Mouse (Mus musculus) MEL (cell line): ENCODE measurements at regions not wholly inside any gene's neighbourhood (a gene's known extent, or its start where the extent isn't known, plus 50 kb on each side); places are given as distances from the start of the nearest gene placed in this dataset.
A peak's percentile ranks its signal among the peaks of the same experiment; 100 is the strongest.

Experiments used
- DNase-seq: peaks from one replicate; pipeline ENCODE4 v3.0.0; 2011; ENCODE audit warnings: low read depth, low spot score
- H3K27ac ChIP-seq: 2 replicates; pipeline ENCODE4 v1.5.1; 2012; ENCODE audit warnings: low read depth, mild to moderate bottlenecking, control low read depth, low read length, moderate library complexity; ENCODE audit not compliant: control insufficient read depth
- H3K27me3 ChIP-seq, 2 experiments: fragments of 150-350 bp in 1 of 2; sonication (generic) in 1 of 2; 2 replicates each; pipeline ENCODE4 v1.6.1; 2012; ENCODE audit warnings: low read length in 2 of 2, mild to moderate bottlenecking in 2 of 2, improper control_type of control experiment in 1 of 2, moderate library complexity in 1 of 2; ENCODE audit not compliant: insufficient read depth in 2 of 2, control insufficient read depth in 1 of 2
- H3K36me3 ChIP-seq, 2 experiments: 2 replicates each; pipeline ENCODE4 v1.6.1; 2012 to 2014; ENCODE audit warnings: low read length in 2 of 2, improper control_type of control experiment in 1 of 2, inconsistent platforms in 1 of 2, mild to moderate bottlenecking in 1 of 2; ENCODE audit not compliant: insufficient read depth in 2 of 2, control insufficient read depth in 1 of 2
- H3K4me1 ChIP-seq, 2 experiments: fragments of 150-350 bp in 1 of 2; sonication (generic) in 1 of 2; 2 replicates each; pipeline ENCODE4 v1.6.1; 2012; ENCODE audit warnings: low read length in 2 of 2, improper control_type of control experiment in 1 of 2, mild to moderate bottlenecking in 1 of 2; ENCODE audit not compliant: insufficient read depth in 2 of 2, control insufficient read depth in 1 of 2
- H3K4me3 ChIP-seq, 2 experiments: fragments of 150-350 bp in 1 of 2; sonication (generic) in 1 of 2; 2 replicates each; pipeline ENCODE4 v1.5.1; 2012; ENCODE audit warnings: low read depth in 2 of 2, low read length in 2 of 2, mild to moderate bottlenecking in 2 of 2, moderate library complexity in 2 of 2, control low read depth in 1 of 2, improper control_type of control experiment in 1 of 2; ENCODE audit not compliant: control insufficient read depth in 1 of 2, insufficient read depth in 1 of 2
- H3K79me2 ChIP-seq: 2 replicates; pipeline ENCODE4 v1.6.1; 2012; ENCODE audit warnings: mild to moderate bottlenecking, low read length, moderate library complexity; ENCODE audit not compliant: control insufficient read depth, poor library complexity, insufficient read depth
- H3K9ac ChIP-seq: 2 replicates; pipeline ENCODE4 v1.6.1; 2012; ENCODE audit warnings: low read depth, mild to moderate bottlenecking, control low read depth, low read length, moderate library complexity; ENCODE audit not compliant: control insufficient read depth, poor library complexity, severe bottlenecking
- H3K9me3 ChIP-seq: fragments of 150-350 bp; sonication (generic); replicated peaks from 2 replicates; pipeline ENCODE4 v1.6.1; 2012; ENCODE audit warnings: mild to moderate bottlenecking, low read length, improper control_type of control experiment, moderate library complexity; ENCODE audit not compliant: insufficient read depth
- BHLHE40 ChIP-seq: IDR thresholded peaks from 2 replicates; pipeline ENCODE4 v1.6.1; 2012; ENCODE audit warnings: low read depth, mild to moderate bottlenecking, inconsistent platforms, low read length, improper control_type of control experiment, borderline replicate concordance
- CHD2 ChIP-seq: IDR thresholded peaks from 2 replicates; pipeline ENCODE4 v1.6.1; 2011; ENCODE audit warnings: low read length, improper control_type of control experiment
- CTCF ChIP-seq, 3 experiments: IDR thresholded peaks in 2 of 3; conservative IDR thresholded peaks in 1 of 3; 2 replicates each; pipeline ENCODE4 v1.5.1; 2011 to 2012; ENCODE audit warnings: low read length in 3 of 3, low read depth in 2 of 3, mild to moderate bottlenecking in 2 of 3, improper control_type of control experiment in 1 of 3, inconsistent platforms in 1 of 3, mixed read lengths in 1 of 3, moderate library complexity in 1 of 3; ENCODE audit not compliant: control insufficient read depth in 1 of 3, insufficient read depth in 1 of 3, poor library complexity in 1 of 3, severe bottlenecking in 1 of 3
- E2F4 ChIP-seq: IDR thresholded peaks from 2 replicates; pipeline ENCODE4 v1.6.1; 2011; ENCODE audit warnings: low read depth, low read length, improper control_type of control experiment, borderline replicate concordance
- ELF1 ChIP-seq: IDR thresholded peaks from 2 replicates; pipeline ENCODE4 v1.6.1; 2014; ENCODE audit warnings: low read depth, mild to moderate bottlenecking, inconsistent platforms, low read length, improper control_type of control experiment, moderate library complexity
- EP300 ChIP-seq, 2 experiments: IDR thresholded peaks; 2 replicates each; pipeline ENCODE4 v1.6.1; 2011; ENCODE audit warnings: improper control_type of control experiment in 2 of 2, low read length in 2 of 2, low read depth in 1 of 2, mild to moderate bottlenecking in 1 of 2
- HCFC1 ChIP-seq: IDR thresholded peaks from 2 replicates; pipeline ENCODE4 v1.6.1; 2012; ENCODE audit warnings: low read depth, mild to moderate bottlenecking, inconsistent platforms, low read length, improper control_type of control experiment, moderate library complexity
- KAT2A ChIP-seq: conservative IDR thresholded peaks from 2 replicates; pipeline ENCODE4 v1.6.1; 2012; ENCODE audit warnings: low read depth, low read length, improper control_type of control experiment, inconsistent platforms
- MAX ChIP-seq: IDR thresholded peaks from 2 replicates; pipeline ENCODE4 v1.6.1; 2011; ENCODE audit warnings: low read length, improper control_type of control experiment
- MXI1 ChIP-seq: IDR thresholded peaks from 2 replicates; pipeline ENCODE4 v1.6.1; 2011; ENCODE audit warnings: mild to moderate bottlenecking, low read depth, low read length, improper control_type of control experiment
- MYC ChIP-seq: IDR thresholded peaks from 2 replicates; pipeline ENCODE4 v1.6.1; 2011; ENCODE audit warnings: low read depth, mild to moderate bottlenecking, low read length, improper control_type of control experiment, moderate library complexity
- RAD21 ChIP-seq: IDR thresholded peaks from 2 replicates; pipeline ENCODE4 v1.6.1; 2011; ENCODE audit warnings: mild to moderate bottlenecking, low read depth, low read length, improper control_type of control experiment
- RCOR1 ChIP-seq: IDR thresholded peaks from 2 replicates; pipeline ENCODE4 v1.6.1; 2012; ENCODE audit warnings: low read depth, mild to moderate bottlenecking, inconsistent platforms, low read length, improper control_type of control experiment
- SIN3A ChIP-seq: IDR thresholded peaks from 2 replicates; pipeline ENCODE4 v1.6.1; 2012; ENCODE audit warnings: low read length, improper control_type of control experiment, inconsistent platforms
- SMC3 ChIP-seq: IDR thresholded peaks from 2 replicates; pipeline ENCODE4 v1.6.1; 2011; ENCODE audit warnings: low read depth, low read length, improper control_type of control experiment
- TAL1 ChIP-seq: IDR thresholded peaks from 2 replicates; pipeline ENCODE4 v1.6.1; 2012; ENCODE audit warnings: mild to moderate bottlenecking, inconsistent platforms, low read length, moderate library complexity, mixed read lengths
- TBP ChIP-seq: IDR thresholded peaks from 2 replicates; pipeline ENCODE4 v1.8.0; 2011; ENCODE audit warnings: low read depth, low read length, improper control_type of control experiment
- UBTF ChIP-seq: IDR thresholded peaks from 2 replicates; pipeline ENCODE4 v1.6.1; 2012; ENCODE audit warnings: low read depth, mild to moderate bottlenecking, inconsistent platforms, low read length, improper control_type of control experiment, moderate library complexity, borderline replicate concordance; ENCODE audit not compliant: insufficient read depth
- USF2 ChIP-seq, 2 experiments: IDR thresholded peaks; 2 replicates each; pipeline ENCODE4 v1.6.1; 2011 to 2012; ENCODE audit warnings: improper control_type of control experiment in 2 of 2, low read length in 2 of 2, borderline replicate concordance in 1 of 2, inconsistent platforms in 1 of 2, low read depth in 1 of 2, mild to moderate bottlenecking in 1 of 2; ENCODE audit not compliant: insufficient read depth in 1 of 2
- ZKSCAN1 ChIP-seq: IDR thresholded peaks from 2 replicates; pipeline ENCODE4 v1.6.1; 2012; ENCODE audit warnings: low read depth, mild to moderate bottlenecking, inconsistent platforms, low read length, improper control_type of control experiment, moderate library complexity

GRCm38 (mm10) chr10:21456359-21456758 lies 79.3 kb downstream of the Aldh8a1 start:
- Histone ChIP-seq H3K9ac (no peak overlapping the region), H3K4me3 (no peak overlapping the region), H3K9me3 (no peaks in the 10 kb centered on the region), H3K27ac (no peak overlapping the region), H3K36me3 (no peaks in the 10 kb centered on the region), H3K79me2 (no peaks in the 10 kb centered on the region), H3K4me1 (no peaks in the 10 kb centered on the region), H3K27me3 (no peaks in the 10 kb centered on the region)
- TF ChIP-seq SIN3A (no peak), CTCF (IDR thresholded peaks at IDR 0.05 in 2 of 3, conservative IDR thresholded peaks at IDR 0.05 in 1 of 3; ENCODE audit: control insufficient read depth in 1 of 3, insufficient read depth in 1 of 3, low read depth in 2 of 3, low read length in 3 of 3, poor library complexity in 1 of 3, severe bottlenecking in 1 of 3) (no peak), EP300 (IDR thresholded peaks at IDR 0.05; ENCODE audit: low read depth in 1 of 2, low read length in 2 of 2) (no peak), KAT2A (no peak), TAL1 (no peak), MXI1 (no peak), HCFC1 (no peak), BHLHE40 (no peak), E2F4 (no peak), ELF1 (no peak), CHD2 (no peak), MAX (no peak), RCOR1 (no peak)
- no peak for DNase-seq

DNA sequence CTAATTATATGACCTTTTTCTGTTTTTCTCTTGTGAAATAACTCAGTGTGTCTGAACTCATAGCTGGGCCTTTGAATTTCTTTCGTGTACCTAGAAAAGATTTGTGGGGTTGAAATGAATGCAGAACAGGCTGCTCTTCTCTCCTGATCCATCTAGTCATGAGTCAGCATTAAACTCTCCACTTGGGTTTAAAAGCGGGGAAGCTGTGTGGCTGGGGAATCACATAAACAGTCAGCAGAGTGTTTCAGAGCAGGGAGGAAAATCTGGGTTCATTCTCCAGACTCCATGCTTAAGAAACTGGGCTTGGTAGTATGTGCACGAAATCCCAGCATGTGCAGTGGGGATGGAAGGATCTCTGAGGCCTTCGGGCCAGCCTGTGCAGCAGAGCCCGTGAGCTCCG lies 79.9 kb downstream of the Aldh8a1 start:
- Histone ChIP-seq H3K9me3 (no peaks in the 10 kb centered on the region), H3K27ac (no peak overlapping the region), H3K27me3 (no peaks in the 10 kb centered on the region), H3K36me3 (no peaks in the 10 kb centered on the region), H3K4me3 (no peak overlapping the region), H3K4me1 (no peaks in the 10 kb centered on the region), H3K9ac (no peak overlapping the region), H3K79me2 (no peaks in the 10 kb centered on the region)
- DNase-seq, result no peak
- no peak for TF ChIP-seq RCOR1
- TF ChIP-seq MXI1, result no peak
- no peak for TF ChIP-seq TBP
- TF ChIP-seq SMC3, result no peak
- no peak for TF ChIP-seq MYC

DNA sequence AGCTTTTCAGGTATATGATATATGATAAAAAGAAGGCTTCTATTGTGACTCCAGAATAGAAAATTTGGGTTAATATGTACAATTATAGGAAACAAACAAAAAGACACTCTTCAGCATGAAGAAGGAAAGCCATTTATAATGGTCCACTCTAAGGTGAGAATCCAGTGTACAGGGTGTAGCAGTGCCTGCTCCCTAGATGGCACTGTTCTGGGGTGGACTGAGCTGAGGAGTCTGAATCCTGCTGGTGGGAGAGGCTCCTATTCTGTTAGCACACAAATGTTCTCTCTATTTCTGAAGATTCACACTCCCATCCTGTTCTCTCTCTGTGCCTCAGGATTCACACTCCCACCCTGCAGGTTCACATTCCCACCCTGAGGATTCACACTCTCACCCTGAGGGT lies 81.5 kb downstream of the Aldh8a1 start:
- H3K27me3 ChIP-seq, result no peaks in the 10 kb centered on the region
- H3K9ac ChIP-seq, result no peak overlapping the region
- no peaks in the 10 kb centered on the region for H3K9me3 ChIP-seq
- H3K79me2 ChIP-seq, result no peaks in the 10 kb centered on the region
- no peaks in the 10 kb centered on the region for H3K4me1 ChIP-seq
- TF ChIP-seq RAD21 (peak; percentile 8), CTCF (IDR thresholded peaks at IDR 0.05 in 2 of 3, conservative IDR thresholded peaks at IDR 0.05 in 1 of 3; ENCODE audit: control insufficient read depth in 1 of 3, insufficient read depth in 1 of 3, low read depth in 2 of 3, low read length in 3 of 3, poor library complexity in 1 of 3, severe bottlenecking in 1 of 3) (peak; percentile 9 to 48 (median 39); a peak in 5 of 6 replicates), SMC3 (peak; percentile 38), TAL1 (no peak), UBTF (no peak), ZKSCAN1 (no peak), USF2 (IDR thresholded peaks at IDR 0.05; ENCODE audit: borderline replicate concordance in 1 of 2, insufficient read depth in 1 of 2, low read depth in 1 of 2, low read length in 2 of 2) (no peak)
- no peak overlapping the region for H3K27ac ChIP-seq
- DNase-seq, result no peak
- H3K4me3 ChIP-seq, result no peak overlapping the region
- no peaks in the 10 kb centered on the region for H3K36me3 ChIP-seq
